Mouse (Mus musculus): ENCODE results near the gene Gapvd1. TPM values are rescaled to one million over a fixed set of nuclear protein-coding genes. Genes with fewer than 3 reads are reported as not detected.
"Not testable (repeated sequence)": the region's sequence is repeated elsewhere in the genome, so short reads cannot be mapped to it uniquely, and the experiment has no call there.

Gene Gapvd1
- total RNA-seq (2014; rRNA removed) (32.4 and 37.1 TPM in 2 replicates), polyA plus RNA-seq (2012; rRNA removed) (9.2 and 10.6 TPM in 2 replicates)

GRCm38 (mm10) chr2:34754551-34755358, at the start of gene Gapvd1:
Gapvd1 (minus strand) TSS chr2:34755232.
- Histone ChIP-seq H3K27ac (replicated peaks; ENCODE audit: insufficient read depth, low read depth, low read length) (peak within 1 kb of the TSS; percentile 85), H3K79me2 (ENCODE audit: control insufficient read depth, insufficient read depth, low read length) (peaks cover 16% of the 10 kb centered on the region; the same call in 1 of the 2 replicates), H3K36me3 (ENCODE audit: control insufficient read depth, insufficient read depth, low read length) (no peaks in the 10 kb centered on the region), H3K4me3 (ENCODE audit: insufficient read depth, low read depth, low read length) (peak within 1 kb of the TSS; percentile 86), H3K27me3 (ENCODE audit: control insufficient read depth, insufficient read depth, low read length) (no peaks in the 10 kb centered on the region), H3K9ac (ENCODE audit: low read depth, low read length) (peak within 1 kb of the TSS; percentile 100), H3K4me1 (ENCODE audit: control insufficient read depth, insufficient read depth, low read length) (peaks cover 11% of the 10 kb centered on the region)
- peak; percentile 82 for DNase-seq (ENCODE audit: extremely low read depth, low read depth, low spot score)
- TF ChIP-seq POLR2A (IDR thresholded peaks at IDR 0.05; ENCODE audit: extremely low read depth, insufficient read depth, low read length) (no peak; the same call in 1 of the 2 replicates), CTCF (IDR thresholded peaks at IDR 0.05; ENCODE audit: low read depth, low read length) (no peak)
- 2% methylated on average over 14 of the region's 14 CpGs for WGBS

GRCm38 (mm10) chr2:34804815-34805214, 49.8 kb upstream of the Gapvd1 start:
- no peak for TF ChIP-seq POLR2A (IDR thresholded peaks at IDR 0.05; ENCODE audit: extremely low read depth, insufficient read depth, low read length)
- no peak for TF ChIP-seq CTCF (IDR thresholded peaks at IDR 0.05; ENCODE audit: low read depth, low read length)
- WGBS = 11% methylated on average over 1 of the region's 1 CpGs

GRCm38 (mm10) chr2:34804172-34804571, 49.1 kb upstream of the Gapvd1 start:
- Histone ChIP-seq H3K27me3 (ENCODE audit: control insufficient read depth, insufficient read depth, low read length) (no peaks in the 10 kb centered on the region), H3K79me2 (ENCODE audit: control insufficient read depth, insufficient read depth, low read length) (peaks cover 24% of the 10 kb centered on the region; the same call in 1 of the 2 replicates), H3K4me1 (ENCODE audit: control insufficient read depth, insufficient read depth, low read length) (peaks cover 15% of the 10 kb centered on the region), H3K9ac (ENCODE audit: low read depth, low read length) (no peak overlapping the region), H3K4me3 (ENCODE audit: insufficient read depth, low read depth, low read length) (no peak overlapping the region), H3K36me3 (ENCODE audit: control insufficient read depth, insufficient read depth, low read length) (peaks cover 23% of the 10 kb centered on the region), H3K27ac (replicated peaks; ENCODE audit: insufficient read depth, low read depth, low read length) (no peak overlapping the region)
- WGBS = 95% methylated on average over 2 of the region's 2 CpGs
- no peak for DNase-seq (ENCODE audit: extremely low read depth, low read depth, low spot score)
- no peak for TF ChIP-seq POLR2A (IDR thresholded peaks at IDR 0.05; ENCODE audit: extremely low read depth, insufficient read depth, low read length)
- TF ChIP-seq CTCF (IDR thresholded peaks at IDR 0.05; ENCODE audit: low read depth, low read length) = no peak

More at GRCm38 (mm10) chr2:34804815-34805214, 49.8 kb upstream of the Gapvd1 start:
- Histone ChIP-seq H3K4me3 (ENCODE audit: insufficient read depth, low read depth, low read length) (no peak overlapping the region), H3K27ac (replicated peaks; ENCODE audit: insufficient read depth, low read depth, low read length) (no peak overlapping the region), H3K79me2 (ENCODE audit: control insufficient read depth, insufficient read depth, low read length) (peaks cover 25% of the 10 kb centered on the region; the same call in 1 of the 2 replicates), H3K36me3 (ENCODE audit: control insufficient read depth, insufficient read depth, low read length) (peaks cover 27% of the 10 kb centered on the region), H3K27me3 (ENCODE audit: control insufficient read depth, insufficient read depth, low read length) (no peaks in the 10 kb centered on the region), H3K4me1 (ENCODE audit: control insufficient read depth, insufficient read depth, low read length) (peaks cover 15% of the 10 kb centered on the region), H3K9ac (ENCODE audit: low read depth, low read length) (no peak overlapping the region; the same call in 1 of the 2 replicates)
- DNase-seq (ENCODE audit: extremely low read depth, low read depth, low spot score) = peak; percentile 77

- Histone ChIP-seq H3K36me3 (ENCODE audit: control insufficient read depth, insufficient read depth, low read length) (peaks cover 23% of the 10 kb centered on the region), H3K27me3 (ENCODE audit: control insufficient read depth, insufficient read depth, low read length) (no peaks in the 10 kb centered on the region), H3K9ac (ENCODE audit: low read depth, low read length) (no peak overlapping the region), H3K79me2 (ENCODE audit: control insufficient read depth, insufficient read depth, low read length) (peaks cover 24% of the 10 kb centered on the region; the same call in 1 of the 2 replicates), H3K27ac (replicated peaks; ENCODE audit: insufficient read depth, low read depth, low read length) (no peak overlapping the region), H3K4me3 (ENCODE audit: insufficient read depth, low read depth, low read length) (no peak overlapping the region), H3K4me1 (ENCODE audit: control insufficient read depth, insufficient read depth, low read length) (peaks cover 18% of the 10 kb centered on the region)
- DNase-seq (ENCODE audit: extremely low read depth, low read depth, low spot score) = no peak
- 77% methylated on average over 3 of the region's 3 CpGs for WGBS
- no peak for TF ChIP-seq CTCF (IDR thresholded peaks at IDR 0.05; ENCODE audit: low read depth, low read length)
- no peak for TF ChIP-seq POLR2A (IDR thresholded peaks at IDR 0.05; ENCODE audit: extremely low read depth, insufficient read depth, low read length)
Measured at GRCm38 (mm10) chr2:34803746-34804145, 48.7 kb upstream of the Gapvd1 start.

- H3K27me3 ChIP-seq (ENCODE audit: control insufficient read depth, insufficient read depth, low read length) = not testable (repeated sequence)
- Histone ChIP-seq H3K4me1 (ENCODE audit: control insufficient read depth, insufficient read depth, low read length) (peaks cover 18% of the 10 kb centered on the region), H3K27ac (replicated peaks; ENCODE audit: insufficient read depth, low read depth, low read length) (peak overlapping the region; percentile 73), H3K79me2 (ENCODE audit: control insufficient read depth, insufficient read depth, low read length) (peaks cover 18% of the 10 kb centered on the region; the same call in 1 of the 2 replicates), H3K36me3 (ENCODE audit: control insufficient read depth, insufficient read depth, low read length) (peaks cover 15% of the 10 kb centered on the region), H3K9ac (ENCODE audit: low read depth, low read length) (peak overlapping the region; percentile 90), H3K4me3 (ENCODE audit: insufficient read depth, low read depth, low read length) (peak overlapping the region; percentile 91)
- under 1% methylated on average over 32 of the region's 32 CpGs for WGBS
- peak; percentile 64 for DNase-seq (ENCODE audit: extremely low read depth, low read depth, low spot score)
Measured at GRCm38 (mm10) chr2:34802565-34803245, 47.7 kb upstream of the Gapvd1 start.
